Mouse (Mus musculus) kidney, adult 2 months (tissue): ENCODE data around the gene Dscam.

Experiments
- CTCF ChIP-seq: fragments of 200-500 bp; conservative IDR thresholded peaks from 2 replicates; pipeline ENCODE4 v1.5.1; 2011; ENCODE audit warnings: low read depth, mild to moderate bottlenecking, control low read depth, low read length, moderate library complexity, mixed read lengths; ENCODE audit not compliant: insufficient read depth, insufficient read length
- POLR2A ChIP-seq: fragments of 200-500 bp; IDR thresholded peaks from one replicate; pipeline ENCODE4 v1.6.1; 2011; ENCODE audit warnings: low read depth, low read length, control low read depth

DNA sequence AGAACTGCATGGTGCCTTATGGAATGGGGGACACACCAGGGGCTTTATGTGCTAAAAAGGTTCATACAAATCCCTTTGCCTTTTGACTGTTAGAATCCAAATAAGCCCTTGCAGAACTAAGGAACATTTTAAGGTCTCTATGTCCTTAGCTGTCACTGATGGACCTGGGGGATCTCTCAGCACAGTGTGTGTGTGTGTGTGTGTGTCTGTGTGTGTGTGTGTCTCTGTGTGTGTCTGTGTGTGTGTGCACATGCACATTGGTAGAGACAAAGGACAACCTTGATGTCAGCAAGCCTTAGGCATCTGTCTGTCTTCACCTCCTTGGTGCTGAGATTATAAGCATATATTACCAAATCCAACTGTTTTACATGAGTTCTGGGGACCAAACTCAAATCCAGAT, 243.1 kb downstream of the Dscam start:
- TF ChIP-seq POLR2A (no peak), CTCF (no peak)
